Mouse (Mus musculus) mammary gland, adult 2 months (tissue): Measurements from ENCODE around the gene Zfp9. TPM values are rescaled to one million over a fixed set of nuclear protein-coding genes. Genes with fewer than 3 reads are reported as not detected.

Experiments
- polyA plus RNA-seq: library from polyadenylated mRNA; depleted of rRNA; stranded (reverse); fragments of >200 nt; gene quantifications from 2 replicates; pipeline ENCODE4 v1.2.3, GENCODE M21; 2012; ENCODE audit warnings: low replicate concordance; rRNA removed

The Zfp9 gene
- polyA plus RNA-seq, result 0.66 and 2.9 TPM in 2 replicates

DNA sequence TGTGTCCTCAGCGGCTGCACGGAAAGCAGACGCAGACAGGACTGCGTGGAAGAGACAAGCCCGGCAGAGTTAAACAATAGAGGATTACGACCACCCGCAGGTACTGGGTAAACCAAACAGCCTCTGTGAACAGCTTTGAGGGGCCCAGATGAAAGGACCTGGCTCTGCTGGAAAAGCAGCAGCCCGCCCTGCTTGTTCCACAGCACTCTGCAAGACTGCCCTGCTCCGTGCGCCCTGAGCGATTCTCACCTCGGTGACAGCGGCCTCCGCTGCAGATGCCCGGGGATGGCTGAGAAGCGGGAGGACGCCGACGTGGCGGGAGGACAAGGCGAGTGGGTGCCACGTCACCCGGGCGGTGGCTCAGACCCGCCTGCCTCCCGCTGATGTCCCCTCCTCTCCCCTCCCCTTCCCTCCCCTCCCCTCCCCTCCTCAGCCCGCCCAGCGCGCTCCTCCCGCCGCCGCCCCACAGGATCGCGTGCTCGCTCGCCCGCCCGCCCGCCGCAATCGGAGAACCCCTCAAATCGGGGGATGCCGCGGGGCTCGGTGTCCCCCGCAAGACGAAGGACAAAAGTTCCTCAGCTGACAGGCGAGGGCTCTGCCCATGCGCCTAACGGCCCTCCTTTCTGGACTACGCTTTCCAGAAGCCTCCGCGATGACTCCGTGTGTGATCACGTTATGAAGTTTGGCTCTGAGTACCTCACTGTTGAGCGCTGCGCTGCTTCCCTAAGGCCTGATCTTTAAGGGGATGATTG lies at the start of gene Zfp9:
Gene Zfp9 (minus strand): TSS at position 364 of the 752 bp plus-strand sequence.

DNA sequence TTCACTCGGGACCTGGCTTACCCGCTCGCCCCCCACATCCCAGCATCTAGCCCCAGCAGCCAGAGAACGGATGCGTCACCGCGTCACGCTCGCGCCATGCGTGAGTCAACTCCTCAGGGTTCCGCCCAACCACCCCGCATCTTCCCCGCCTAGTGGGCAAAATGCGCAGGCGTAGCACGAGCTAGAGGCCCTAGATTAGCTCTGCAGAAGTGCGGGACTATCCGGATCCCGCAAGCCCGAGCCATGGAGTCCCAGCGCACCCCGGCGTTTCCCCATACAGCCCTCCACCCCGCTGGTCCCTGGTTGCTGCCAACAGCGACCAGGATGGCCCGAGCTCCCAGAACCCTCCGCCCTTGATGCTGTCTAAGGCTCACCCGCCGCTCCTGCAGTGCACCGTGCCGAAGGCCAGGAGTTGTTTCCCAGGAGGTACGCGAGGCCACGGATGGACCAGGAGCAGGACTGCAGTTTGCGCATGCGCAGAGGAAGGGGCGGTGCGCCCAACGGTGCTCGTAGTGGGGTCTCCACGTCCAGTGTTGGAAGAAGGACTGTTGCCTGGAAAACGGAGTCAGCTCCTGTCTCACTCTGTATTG lies 24.0 kb downstream of the Zfp9 start, which contains the start of gene Zfp248:
Gene Zfp248 (minus strand): TSS at position 487 of the 590 bp plus-strand sequence.

DNA sequence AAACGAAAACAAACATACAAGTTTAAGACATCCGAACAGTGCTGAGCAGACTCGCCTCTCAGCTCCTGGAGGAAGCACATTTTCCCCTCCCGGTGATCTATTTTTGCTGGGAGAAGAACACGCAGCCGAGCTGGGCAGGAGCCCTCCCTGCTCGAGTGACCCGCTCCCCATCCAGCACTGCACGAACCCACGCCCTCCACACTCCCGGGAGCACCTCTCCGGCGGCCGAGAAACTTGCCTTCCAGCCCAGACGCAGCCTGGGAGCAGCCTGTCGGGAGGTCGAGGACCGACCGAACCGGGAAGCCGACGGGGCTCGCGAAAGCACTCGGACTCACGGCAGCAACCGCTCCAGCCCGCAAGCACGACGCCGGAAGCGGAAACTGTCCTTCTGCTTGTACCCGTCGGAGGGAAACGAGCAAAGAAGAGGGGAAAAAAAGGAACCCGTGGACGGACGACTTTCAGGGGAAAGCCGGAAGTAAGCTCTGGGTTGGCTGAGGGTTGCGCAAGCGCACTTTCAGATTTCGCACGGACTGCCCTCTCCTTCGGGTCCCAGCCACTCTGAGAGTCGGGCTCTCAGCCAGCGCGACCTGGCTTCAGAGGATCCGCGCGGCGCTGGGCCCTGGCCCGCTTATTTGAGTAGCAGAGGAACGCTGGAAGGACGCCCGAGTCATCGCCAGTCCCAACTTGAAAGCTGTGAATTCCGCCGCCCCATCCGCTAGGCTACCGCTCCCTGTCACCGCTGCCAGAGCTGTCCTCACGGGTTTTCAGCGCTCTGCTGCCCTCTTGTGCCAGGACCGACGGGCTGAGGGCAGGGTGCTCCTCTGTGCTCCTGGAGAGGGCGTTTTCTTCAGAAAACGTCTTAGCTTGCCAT lies 59.8 kb downstream of the Zfp9 start, which contains the start of gene Bms1:
Gene Bms1 (minus strand): TSS at position 425 of the 871 bp plus-strand sequence.

Other genes with a start within 250 kb of the Zfp9 start
- 2.6 and 3.2 TPM in 2 replicates for gene Bms1, start 59.8 kb downstream of the Zfp9 start, polyA plus RNA-seq
- 0.48 and 1.3 TPM in 2 replicates for gene Zfp248, start 23.8 kb downstream of the Zfp9 start, polyA plus RNA-seq
- 0.29 and 0.65 TPM in 2 replicates for gene Ankrd26, start 82.9 kb upstream of the Zfp9 start, polyA plus RNA-seq